Mouse (Mus musculus): Measurements from ENCODE around the gene Brf1.

The Brf1 gene

DNA sequence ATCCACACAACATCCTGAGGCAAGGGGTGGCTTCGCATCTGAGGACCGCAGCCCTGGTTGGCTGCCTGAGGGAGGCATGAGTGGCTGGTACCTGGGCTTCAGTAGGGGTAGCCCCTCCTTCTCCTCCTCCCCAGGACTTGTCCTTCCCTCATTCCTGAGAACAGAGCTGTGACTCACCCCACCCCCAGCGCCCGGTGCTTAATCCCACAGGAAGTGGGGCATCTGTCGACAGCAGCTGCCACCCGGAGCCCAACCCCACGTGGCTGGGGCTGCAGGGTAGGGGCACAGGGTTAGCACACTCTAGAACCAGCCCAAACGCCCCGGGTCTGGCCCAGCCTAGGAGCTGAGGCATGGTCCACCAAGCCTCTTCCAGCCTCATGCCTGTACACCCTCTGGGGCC lies 62.6 kb downstream of the Brf1 start:
- DNase-seq = no peak

DNA sequence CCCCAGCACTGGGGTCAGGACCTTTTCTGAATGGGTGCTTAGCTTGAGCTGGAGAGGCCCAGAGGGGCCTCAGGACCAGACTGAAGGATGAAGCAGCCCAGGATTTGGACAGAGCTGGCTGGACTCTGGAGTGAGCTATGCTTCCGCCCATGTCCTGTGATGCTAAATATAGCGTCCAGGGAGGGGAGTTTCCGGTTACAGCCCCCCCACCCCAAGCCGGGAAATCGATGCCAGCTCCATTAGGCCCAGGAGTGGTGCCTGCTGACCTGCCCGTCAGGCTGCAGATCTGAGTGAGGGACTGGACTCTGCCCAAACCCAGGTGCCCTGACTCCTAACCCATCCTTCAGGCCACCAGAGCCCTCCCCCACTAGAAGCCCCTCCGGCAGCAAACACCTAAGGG lies 67.9 kb downstream of the Brf1 start:
- DNase-seq = no peak

DNA sequence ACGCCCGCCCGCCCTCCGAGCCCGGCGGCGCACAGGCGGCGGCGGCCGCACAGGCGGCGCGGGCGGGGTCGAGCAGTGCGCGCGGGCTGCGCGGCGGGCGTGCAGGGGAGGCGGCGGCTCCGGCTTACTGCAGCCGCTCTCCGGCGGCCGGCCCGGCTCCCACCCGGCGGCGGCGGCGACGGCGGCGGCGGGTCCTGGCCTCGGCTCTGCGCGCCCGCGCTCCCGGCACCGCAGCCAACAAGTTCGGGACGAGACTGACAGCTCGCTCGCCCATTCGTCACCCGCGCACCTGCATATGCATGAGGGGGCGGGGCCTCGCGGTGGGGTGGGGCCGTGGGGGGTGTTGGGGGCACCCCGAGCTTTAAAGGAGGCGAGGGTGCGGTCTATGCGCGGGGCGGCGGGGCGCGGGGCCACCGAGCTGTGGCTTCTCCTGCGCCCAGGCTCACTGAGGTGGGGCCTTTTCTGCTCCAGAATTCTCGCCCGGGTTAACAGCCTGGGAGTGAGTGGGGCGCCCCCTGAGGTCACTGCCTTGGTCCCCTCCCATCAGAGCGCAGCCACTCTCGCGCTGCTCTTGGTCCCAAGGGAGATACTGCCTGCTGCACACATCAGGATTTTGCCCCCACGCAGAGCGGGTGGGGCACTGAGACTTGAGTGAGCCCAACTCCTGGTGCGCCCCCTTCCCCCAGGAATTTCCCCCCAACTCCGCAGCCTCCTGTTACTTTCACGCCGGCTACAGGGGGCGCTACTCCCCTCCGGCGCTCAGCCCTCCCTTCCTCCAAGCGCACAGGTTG lies 70.7 kb downstream of the Brf1 start, which contains the start of gene Jag2:
Jag2 (minus strand) TSS at position 215 of the 791 bp plus-strand sequence.
- peak; percentile 32 to 54 for DNase-seq

DNA sequence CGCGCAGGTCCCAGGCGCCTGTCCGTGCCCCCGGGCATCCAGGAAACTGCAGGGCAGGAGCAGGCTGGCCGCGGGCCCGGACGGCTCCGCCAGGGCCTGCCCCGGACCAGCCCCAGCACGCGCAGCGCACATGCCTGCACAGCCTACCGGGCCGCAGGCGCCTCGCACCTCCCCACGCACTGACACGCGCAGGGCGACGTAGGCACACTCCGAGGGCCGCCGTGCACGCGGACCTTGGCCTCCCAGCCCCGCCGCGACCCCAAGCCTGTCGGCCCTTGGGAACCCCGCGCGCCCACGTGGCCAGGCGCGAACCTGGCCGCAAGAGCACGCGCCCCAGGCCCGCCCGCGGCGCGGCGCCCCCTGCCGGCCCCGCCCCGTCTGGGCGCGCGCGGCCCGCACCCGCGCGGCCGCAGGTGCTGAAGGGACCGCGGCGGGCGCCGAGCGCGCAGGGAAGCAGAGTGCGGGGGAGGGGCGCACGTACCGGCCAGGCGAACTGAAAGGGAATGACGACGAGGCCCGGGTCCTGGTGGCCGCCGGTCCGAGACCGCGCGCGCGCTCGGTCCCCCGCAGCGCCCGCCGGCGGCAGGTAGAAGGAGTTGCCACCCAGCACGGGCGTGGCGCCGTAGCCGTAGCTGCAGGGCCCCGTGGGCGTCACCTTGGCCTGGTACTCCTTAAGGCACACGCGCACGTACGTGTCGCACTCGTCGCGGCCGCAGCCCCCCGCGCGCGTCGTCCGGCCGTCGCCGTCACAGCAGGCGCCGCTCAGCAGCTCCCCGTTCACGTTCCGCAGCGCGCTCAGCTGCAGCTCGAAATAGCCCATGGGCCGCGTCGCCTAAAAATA lies 71.9 kb downstream of the Brf1 start:
- DNase-seq = peak in 1 of 2 experiments; percentile 26

DNA sequence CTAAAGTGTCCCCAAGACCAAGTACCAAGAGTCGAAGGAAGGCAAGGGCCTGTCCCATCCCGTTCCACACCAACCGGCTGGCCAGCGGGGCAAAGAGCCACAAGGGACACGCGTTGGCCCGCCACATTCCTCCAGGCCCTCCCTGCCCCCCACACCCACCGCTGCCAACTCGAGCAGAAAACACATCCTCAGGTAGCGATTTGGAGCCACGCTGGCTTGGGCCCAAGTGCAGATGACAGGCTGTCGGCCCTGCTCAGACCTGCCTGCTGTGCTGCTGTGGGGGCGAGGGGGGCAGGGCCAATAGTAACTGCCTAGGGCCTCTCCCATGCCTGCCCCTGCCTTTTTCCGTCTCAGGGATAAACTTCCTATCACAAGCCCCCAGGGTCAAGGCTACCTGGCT lies 73.2 kb downstream of the Brf1 start:
- DNase-seq = no peak

DNA sequence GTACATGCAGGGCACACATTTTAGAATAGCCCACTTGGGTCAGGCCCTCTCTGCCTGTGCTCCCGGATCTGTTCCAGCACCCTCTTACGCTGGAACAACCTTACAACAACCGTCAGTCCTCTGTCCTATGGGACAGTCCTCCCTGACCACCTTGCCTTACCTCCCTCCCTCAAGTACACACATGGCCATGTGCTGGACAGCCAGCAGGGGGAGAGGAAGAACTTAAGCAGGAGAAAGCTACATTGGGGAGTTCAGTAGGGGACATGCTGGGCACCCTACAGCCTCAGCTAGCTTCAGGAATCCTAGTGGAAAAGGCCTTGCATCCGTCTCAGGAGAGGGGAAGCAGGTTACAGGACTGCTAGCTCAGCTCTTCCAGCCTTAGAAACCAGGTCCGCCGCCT lies 74.6 kb downstream of the Brf1 start:
- no peak for DNase-seq

DNA sequence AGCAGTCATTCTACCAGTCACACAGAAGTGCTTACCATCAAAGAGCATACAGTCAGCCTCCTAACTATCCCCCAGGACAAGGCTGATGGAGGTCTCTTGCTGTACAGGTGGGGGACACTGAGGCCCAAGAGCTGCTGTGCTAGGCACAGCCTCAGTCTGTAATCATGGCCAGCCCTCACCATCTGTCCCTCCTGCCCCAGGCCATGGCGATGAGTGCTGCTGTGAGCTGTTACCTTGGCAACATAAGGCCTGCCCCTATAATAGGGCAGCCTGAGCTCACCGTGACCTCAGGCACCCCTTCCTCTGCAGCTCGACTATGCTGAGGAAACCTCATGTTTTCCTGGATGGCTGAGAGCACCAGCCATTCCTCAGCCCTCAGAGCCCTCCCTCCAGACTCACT lies 78.0 kb downstream of the Brf1 start:
- no peak for DNase-seq

DNA sequence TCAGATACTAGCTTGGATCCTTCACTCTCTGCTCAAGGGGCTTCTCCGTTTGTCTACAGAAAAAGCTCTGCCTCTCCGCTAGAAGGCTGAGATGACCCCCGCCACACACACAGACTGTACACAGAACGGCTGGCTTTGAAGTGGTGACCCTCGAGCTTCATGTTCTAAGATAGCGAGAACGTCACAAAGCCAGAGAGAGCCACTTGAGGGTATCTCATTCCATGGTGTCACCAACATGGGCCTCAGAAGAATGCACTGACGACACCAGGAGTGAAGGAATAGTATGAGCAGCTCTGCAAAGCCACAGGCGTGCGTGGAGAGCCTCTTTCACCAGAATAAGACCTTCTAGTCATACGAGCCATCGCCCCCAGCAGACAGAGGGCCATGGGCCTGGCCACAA lies 79.0 kb downstream of the Brf1 start:
- DNase-seq = no peak

DNA sequence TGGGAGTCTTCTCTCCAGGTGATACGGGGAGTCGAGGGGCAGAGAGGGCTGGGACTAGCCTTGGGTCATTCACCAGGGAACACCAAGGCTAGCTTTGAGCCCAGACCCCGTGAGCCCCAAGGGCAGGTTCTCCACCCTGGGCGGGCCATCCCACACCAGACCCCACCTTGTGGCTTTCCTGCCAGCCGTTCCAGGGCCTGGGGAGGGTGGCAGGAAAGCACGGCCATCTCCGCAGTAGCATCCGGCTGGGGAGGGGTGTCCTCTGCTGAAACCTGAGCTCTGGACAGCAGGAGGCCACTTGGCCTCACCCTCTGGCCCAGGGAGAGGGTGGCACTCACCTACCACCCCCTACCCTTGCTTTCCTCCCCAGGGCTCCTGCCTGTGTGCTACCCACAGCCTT lies 82.6 kb downstream of the Brf1 start:
- DNase-seq = no peak

DNA sequence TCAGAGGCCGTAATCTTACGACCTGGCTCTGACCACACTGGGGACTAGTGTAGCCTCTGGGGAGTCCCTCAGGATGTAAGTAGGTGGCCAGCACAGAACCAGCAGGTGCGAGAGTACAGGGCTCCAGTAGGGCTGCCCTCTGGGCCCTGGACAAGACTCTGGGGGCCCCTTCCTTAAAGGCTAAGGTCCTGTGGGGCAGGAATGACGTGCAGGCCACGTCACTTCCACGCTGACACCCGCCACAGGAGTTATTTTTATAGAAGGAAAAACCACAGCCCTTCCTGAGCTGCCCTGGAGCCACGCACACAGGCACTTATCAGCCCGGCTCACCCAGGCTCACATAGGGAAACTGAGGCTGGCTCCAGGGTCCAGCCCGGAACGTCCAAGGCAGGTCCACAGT lies 83.0 kb downstream of the Brf1 start:
- DNase-seq = no peak

DNA sequence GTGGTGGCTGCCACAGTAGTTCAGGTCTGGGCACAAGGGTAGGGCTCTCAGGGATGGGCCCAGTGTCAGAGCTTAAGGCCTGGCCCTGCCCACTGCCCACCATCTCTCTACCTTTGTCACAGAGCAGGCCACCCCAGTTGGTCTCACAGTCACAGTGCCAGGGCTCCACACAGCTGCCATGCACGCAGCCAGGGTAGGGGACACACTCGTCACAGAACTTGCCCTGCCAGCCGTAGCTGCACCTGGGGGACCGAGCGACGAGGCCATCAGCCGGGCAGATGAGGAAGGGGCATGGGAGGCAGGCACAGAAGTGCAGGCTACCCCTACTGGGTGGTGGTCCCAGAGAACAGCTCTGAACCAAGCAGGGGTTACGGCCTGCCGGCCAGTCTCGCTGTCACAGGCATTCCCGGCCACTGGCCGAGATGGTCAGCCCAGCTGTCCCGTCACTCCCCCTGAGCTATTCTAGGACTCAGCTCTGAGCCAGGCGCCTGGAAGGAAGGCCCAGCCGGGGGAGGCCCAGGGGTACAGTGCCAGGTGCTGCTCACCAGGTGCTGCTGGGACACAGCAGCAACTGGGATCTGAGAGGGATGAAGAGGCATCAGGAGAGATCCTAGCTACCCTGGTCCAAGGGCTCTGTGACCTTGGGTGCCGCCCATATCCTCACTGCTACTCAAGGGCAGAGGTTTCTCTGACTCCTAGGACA lies 83.7 kb downstream of the Brf1 start:
- DNase-seq = no peak

DNA sequence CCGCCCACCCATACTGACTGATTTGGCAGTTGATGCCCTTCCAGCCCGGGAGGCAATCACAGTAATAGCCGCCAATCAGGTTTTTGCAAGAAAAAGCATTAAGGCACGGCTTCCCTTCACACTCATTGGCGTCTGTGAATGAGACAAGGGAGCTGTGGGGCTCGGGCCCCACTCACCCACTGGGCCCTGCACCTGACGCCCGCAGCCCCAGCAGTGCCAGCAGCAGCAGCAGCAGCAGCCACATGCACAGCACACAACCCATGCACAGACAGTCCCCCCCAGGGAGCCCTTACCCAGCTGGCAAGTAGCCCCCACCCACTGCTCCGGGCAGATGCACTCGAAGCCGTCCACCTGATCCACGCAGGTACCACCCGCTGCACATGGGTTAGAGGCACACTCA lies 84.9 kb downstream of the Brf1 start:
- DNase-seq = no peak

DNA sequence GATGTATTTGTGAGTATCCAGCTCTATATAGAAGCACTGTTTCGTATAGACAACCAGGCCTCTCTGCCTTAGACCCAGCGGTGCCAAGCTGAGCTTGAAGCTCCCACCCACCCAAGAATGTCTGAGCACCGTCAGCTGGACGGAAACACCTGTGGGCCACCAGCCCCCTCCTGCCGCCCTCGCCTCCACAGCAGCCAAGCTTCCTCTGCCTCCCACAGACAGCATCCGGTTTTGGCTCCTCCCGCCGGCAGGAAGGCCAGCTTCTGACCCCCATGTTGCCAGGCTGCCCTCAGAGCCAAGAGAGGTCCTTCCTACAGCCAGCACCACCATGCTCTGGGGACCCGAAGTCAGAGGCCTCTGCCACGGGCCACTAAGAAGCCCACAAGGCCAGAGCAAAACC lies 86.0 kb downstream of the Brf1 start:
- DNase-seq = no peak

DNA sequence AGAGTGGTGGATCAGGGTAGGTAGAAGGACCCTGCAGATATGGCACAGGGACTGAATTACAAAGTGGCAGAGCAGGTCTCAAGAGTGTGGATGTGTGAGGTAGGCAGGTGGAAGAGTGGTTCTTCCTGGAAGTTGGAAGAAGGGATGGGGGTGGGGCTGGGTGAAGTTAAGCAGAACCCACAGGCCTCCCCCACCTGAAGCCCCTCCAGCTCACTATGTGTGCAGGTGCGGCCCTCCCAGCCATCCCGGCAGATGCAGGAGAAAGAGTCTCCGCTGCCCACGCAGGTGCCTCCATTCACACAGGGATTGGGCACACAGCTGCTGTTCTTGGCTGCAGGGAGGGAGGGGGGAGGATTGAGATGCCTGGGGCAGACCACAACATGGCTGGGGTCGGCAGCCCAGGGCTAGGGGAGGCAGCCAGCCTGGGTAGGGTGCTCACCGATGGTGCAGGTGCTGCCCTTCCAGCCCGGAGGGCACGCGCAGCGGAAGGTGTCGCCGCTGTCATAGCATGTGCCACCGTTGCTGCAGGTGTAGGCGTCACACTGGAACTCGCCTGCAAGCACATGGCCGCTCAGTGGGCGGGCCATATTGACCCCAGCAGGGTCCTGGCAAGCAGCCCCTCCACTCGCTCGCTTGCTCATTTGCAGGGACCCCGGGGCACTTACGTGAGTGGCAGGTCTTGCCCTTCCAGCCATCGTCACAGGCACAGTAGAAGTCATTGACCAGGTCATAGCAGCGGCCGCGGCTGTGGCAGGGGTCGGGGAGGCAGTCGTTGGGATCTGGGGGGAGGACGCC lies 87.4 kb downstream of the Brf1 start:
- peak; percentile 50 to 65 for DNase-seq

DNA sequence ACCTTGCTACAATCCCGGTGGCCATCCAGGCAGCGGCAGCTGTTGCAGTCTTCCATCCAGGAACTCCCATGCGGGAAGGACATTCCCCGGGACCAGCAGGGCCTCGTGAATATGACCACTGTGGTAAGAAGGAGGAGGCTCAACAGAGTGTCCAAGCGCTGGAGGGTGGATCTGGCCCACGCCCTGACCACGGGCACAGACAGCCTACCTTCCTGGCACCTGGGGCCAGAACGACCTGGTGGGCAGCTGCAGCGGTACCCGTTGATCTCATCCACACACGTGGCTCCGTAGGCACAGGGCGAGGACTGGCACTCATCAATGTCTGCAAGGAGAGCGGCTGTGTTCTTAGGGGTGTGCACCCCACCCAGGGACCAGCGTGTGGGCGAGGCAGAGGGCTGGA lies 88.8 kb downstream of the Brf1 start:
- no peak for DNase-seq

Measured in cerebellum, postnatal 36 days (tissue).